Mouse (Mus musculus) E14TG2a.4 (cell line): Measurements from ENCODE around the gene Gm11733.
A peak's percentile ranks its signal among the peaks of the same experiment; 100 is the strongest.

Experiments used
- H3K27me3 ChIP-seq: 2 replicates; pipeline ENCODE4 v1.6.1; 2014; ENCODE audit warnings: low read length, control low read depth; ENCODE audit not compliant: insufficient read depth
- H3K36me3 ChIP-seq: 2 replicates; pipeline ENCODE4 v1.6.1; 2014; ENCODE audit warnings: low read length, control low read depth; ENCODE audit not compliant: insufficient read depth
- H3K4me1 ChIP-seq: replicated peaks from 2 replicates; pipeline ENCODE4 v1.6.1; 2014; ENCODE audit warnings: low read depth, low read length, control low read depth
- H3K4me3 ChIP-seq: replicated peaks from 2 replicates; pipeline ENCODE4 v1.5.1; 2014; ENCODE audit warnings: mild to moderate bottlenecking, low read length
- H3K9me3 ChIP-seq: 2 replicates; pipeline ENCODE4 v1.6.1; 2014; ENCODE audit warnings: low read length, control low read depth
- CTCF ChIP-seq: conservative IDR thresholded peaks from 2 replicates; pipeline ENCODE4 v1.5.1; 2014; ENCODE audit warnings: low read length
- NANOG ChIP-seq: IDR thresholded peaks from 2 replicates; pipeline ENCODE4 v1.6.1; 2014; ENCODE audit warnings: borderline replicate concordance, low read length, mixed read lengths
- POU5F1 ChIP-seq: IDR thresholded peaks from 2 replicates; pipeline ENCODE4 v1.6.1; 2014; ENCODE audit warnings: low read length, borderline replicate concordance

The Gm11733 gene

DNA sequence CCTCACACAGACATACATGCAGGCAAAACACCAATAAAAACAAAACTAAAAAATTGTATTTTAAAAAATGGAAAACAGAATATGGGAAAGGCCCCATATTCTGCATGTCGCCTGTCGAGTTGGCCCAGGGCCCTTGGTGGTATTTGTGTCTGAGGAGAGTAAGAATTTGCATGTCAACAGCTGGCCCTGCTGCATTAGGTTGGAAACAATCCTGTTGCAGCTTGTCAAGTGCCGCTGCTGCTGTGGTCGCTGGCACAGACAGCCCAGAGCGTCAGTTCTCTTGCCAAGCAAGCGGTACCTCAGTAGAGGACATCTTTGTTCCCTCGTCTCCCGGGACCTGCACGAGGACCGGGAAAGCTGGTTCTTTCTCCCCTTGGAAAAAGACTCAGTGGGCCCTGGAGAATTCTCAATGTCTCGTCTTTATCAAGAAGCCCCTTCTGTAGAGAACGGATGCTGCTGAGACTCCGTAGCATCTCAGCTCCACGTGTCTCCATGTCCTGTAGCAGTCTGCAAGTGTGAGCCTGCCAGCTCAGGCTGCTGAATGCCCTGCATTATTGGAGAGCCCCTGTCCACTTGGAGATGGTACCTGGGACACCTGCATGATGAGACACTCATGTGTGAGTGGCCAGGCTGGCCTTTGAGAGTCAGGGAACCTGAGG is 12.4 kb upstream of the Gm11733 start:
- Histone ChIP-seq H3K9me3 (no peaks in the 10 kb centered on the region), H3K4me3 (no peak overlapping the region), H3K4me1 (peaks cover 97% of the 10 kb centered on the region), H3K27me3 (no peaks in the 10 kb centered on the region; the same call in 1 of the 2 replicates), H3K36me3 (no peaks in the 10 kb centered on the region)
- TF ChIP-seq POU5F1 = no peak
- no peak for TF ChIP-seq NANOG
- TF ChIP-seq CTCF = no peak

DNA sequence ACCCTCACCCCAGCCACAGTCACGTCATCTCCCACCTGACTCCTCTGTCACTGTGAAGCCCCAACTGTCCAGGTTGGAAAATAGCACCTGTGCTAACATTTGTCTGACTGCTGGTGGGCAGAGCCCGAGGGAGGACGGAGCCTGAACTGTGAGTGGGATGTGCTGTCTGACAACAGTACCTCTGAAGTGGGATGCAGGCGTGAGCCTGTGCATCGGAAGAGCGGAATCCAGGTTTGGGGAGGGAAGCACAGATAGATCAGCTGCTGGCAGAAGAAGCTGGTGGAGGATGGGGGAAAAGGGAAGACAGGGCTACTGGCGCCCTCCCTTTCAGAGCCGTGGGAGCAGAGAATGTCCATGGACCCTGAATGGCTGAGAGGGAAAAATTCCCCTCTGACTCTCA is 11.3 kb upstream of the Gm11733 start:
- TF ChIP-seq CTCF = no peak
- TF ChIP-seq POU5F1 = no peak
- no peak for TF ChIP-seq NANOG
- peaks cover 95% of the 10 kb centered on the region for H3K4me1 ChIP-seq

DNA sequence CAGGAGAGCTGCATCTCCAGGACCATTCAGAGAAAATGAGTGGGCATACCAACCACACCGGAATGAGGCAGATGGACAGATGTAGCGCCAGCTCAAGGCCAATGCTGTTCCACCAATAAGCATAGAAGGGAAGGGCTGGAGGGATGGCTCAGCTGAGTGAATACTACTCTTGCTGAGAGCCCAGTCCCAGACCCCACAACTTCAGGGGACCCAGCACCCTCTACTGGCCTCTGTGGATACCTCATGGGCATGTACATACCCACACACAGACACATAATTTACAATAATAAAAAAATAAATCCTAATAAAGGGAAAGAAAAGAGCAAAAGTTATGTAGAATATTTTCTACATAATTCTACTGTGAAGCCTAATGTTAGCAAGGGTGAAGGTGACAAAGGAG is 9.0 kb upstream of the Gm11733 start:
- H3K9me3 ChIP-seq = peaks cover 5% of the 10 kb centered on the region; the same call in 1 of the 2 replicates
- peaks cover 94% of the 10 kb centered on the region for H3K4me1 ChIP-seq
- TF ChIP-seq POU5F1 (no peak), NANOG (no peak), CTCF (peak; percentile 25)
- H3K4me3 ChIP-seq = no peak overlapping the region
- H3K27me3 ChIP-seq = no peaks in the 10 kb centered on the region; the same call in 1 of the 2 replicates
- no peaks in the 10 kb centered on the region for H3K36me3 ChIP-seq

More for the DNA sequence above, 11.3 kb upstream of the Gm11733 start:
- H3K27me3 ChIP-seq = no peaks in the 10 kb centered on the region; the same call in 1 of the 2 replicates
- H3K36me3 ChIP-seq = no peaks in the 10 kb centered on the region
- peaks cover 5% of the 10 kb centered on the region; the same call in 1 of the 2 replicates for H3K9me3 ChIP-seq
- H3K4me3 ChIP-seq = no peak overlapping the region

DNA sequence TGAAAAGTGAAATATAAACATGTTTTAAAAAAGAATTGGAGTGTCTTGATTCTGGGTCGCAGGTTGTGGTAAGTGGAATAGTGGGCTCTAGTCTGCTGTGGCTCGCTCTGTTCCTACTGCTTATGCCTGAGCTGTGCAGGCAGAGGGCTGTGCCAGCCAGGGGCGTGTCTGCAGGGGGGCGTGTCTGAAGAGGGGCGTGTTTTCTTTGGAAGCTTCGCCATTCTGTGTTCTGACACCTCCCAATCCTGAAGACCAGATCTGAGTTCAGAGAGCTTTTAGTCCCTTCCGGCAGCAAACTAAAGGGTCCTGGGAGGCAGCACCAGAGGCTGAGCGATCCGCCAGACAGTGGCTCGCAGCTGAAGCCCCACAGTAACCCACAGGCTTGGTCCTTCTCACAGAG is 8.5 kb upstream of the Gm11733 start:
- peak overlapping the region; percentile 57 for H3K4me3 ChIP-seq
- H3K4me1 ChIP-seq = peaks cover 94% of the 10 kb centered on the region
- no peak for TF ChIP-seq POU5F1
- TF ChIP-seq CTCF = no peak
- TF ChIP-seq NANOG = no peak
- H3K9me3 ChIP-seq = peaks cover 5% of the 10 kb centered on the region; the same call in 1 of the 2 replicates
- no peaks in the 10 kb centered on the region for H3K36me3 ChIP-seq
- H3K27me3 ChIP-seq = no peaks in the 10 kb centered on the region; the same call in 1 of the 2 replicates

DNA sequence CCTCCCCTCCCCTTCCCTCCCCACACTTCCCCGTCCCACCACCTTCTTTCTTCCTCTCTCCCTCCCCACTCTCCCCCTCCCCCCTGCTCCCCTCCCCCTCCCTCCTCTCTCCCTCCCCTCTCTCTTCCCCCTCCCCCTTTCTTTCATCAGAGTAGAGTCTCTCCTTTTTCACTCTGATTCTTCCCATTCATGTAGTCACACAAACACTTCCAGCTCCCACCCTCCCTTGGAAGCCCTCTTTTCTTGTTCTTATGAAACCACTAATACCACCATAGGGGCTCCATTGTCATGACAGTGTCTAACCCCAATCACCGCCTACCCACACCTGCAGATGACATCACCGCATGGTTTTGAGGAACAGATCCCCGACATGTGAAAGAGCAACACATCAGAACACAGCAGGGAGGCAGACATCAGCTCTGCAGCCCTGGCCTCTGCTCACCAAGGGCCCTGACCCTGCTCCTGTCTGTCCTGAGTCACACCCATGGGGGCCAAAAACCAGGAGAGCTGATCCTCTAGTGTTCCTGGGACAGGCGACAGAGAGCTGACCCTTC is 7.5 kb upstream of the Gm11733 start:
- TF ChIP-seq POU5F1 (no peak), CTCF (no peak), NANOG (no peak)
- H3K27me3 ChIP-seq = no peaks in the 10 kb centered on the region; the same call in 1 of the 2 replicates

DNA sequence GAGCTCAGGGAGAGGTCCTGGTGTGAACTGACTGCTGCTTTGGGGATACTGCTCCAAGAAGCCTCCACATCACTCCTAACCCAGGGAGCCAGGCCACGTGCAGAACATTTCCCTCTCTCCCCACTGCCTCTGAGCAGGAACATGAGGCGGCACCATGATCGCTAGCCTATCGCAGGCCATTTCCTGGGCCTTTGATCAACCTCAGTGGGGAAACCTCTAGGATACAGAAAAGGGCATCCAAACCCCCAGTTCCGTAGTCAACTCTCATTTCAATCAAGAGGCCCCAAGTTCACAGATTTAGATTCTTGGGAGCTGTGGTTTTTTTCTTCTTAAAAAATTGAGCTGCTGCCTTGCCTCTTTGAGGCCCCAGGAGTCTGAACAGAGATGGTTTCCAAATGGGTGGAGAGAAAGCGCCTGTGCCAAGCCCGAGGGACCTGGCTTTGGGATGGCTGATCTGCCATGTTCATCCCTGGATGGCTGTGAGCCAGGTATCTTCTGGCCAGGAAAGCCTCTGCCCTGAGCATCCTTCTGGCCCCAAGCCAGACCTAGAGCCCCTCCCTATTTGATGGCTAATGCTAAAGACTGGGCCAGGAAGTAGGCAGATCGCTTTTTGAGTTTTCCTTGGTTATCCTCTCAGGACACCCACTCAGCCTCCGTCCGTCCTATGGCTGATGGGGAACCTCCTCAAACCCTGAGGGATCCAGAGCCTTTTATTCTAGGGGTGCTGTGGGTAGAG is 5.7 kb upstream of the Gm11733 start:
- H3K27me3 ChIP-seq = no peaks in the 10 kb centered on the region
- no peaks in the 10 kb centered on the region for H3K36me3 ChIP-seq
- H3K4me1 ChIP-seq = peaks cover 89% of the 10 kb centered on the region
- peaks cover 5% of the 10 kb centered on the region for H3K9me3 ChIP-seq
- TF ChIP-seq POU5F1 (no peak), CTCF (no peak), NANOG (no peak)
- H3K4me3 ChIP-seq = peak overlapping the region; percentile 45; the same call in 1 of the 2 replicates

More for the DNA sequence above, 7.5 kb upstream of the Gm11733 start:
- Histone ChIP-seq H3K4me1 (peaks cover 93% of the 10 kb centered on the region), H3K4me3 (no peak overlapping the region), H3K9me3 (peaks cover 5% of the 10 kb centered on the region; the same call in 1 of the 2 replicates), H3K36me3 (no peaks in the 10 kb centered on the region)

DNA sequence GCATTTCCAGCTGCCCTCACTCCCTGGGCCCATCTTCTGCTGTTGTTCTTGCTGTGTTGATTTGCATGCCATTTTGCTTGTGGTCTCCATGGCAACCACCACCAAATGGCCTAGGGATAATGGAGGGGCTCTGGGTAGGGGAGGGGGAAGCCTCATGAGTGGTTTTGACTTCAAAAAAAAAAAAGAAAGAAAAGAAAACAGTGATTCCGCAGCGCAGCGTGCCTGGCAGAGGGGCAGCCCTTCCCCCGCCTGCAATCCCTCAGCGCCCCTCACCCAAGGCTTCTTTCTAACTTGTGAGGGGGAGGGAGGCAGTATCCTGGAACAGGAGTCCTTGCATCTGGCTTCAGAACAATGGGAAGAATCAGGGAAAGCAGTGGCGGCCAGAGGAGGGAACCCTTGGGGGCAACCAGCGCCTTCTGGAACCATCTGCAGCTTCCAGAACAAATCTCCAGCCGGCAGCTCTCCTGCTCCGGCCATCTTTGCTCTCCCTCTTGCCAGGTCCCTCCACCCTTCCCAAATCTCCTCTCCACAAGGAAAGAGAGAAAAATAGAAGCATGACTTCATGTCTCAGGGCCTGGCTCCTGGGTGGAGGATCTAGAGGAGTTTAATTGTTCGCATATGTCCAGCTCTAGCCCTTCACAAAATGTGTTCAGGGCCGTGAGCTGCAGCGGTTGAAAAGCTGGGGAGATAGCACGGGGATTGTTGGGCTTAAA is 5.0 kb upstream of the Gm11733 start:
- H3K4me1 ChIP-seq = peaks cover 86% of the 10 kb centered on the region
- TF ChIP-seq CTCF = no peak
- no peak for TF ChIP-seq POU5F1
- no peaks in the 10 kb centered on the region for H3K36me3 ChIP-seq
- peaks cover 5% of the 10 kb centered on the region for H3K9me3 ChIP-seq
- peak overlapping the region; percentile 45 for H3K4me3 ChIP-seq
- no peaks in the 10 kb centered on the region for H3K27me3 ChIP-seq

DNA sequence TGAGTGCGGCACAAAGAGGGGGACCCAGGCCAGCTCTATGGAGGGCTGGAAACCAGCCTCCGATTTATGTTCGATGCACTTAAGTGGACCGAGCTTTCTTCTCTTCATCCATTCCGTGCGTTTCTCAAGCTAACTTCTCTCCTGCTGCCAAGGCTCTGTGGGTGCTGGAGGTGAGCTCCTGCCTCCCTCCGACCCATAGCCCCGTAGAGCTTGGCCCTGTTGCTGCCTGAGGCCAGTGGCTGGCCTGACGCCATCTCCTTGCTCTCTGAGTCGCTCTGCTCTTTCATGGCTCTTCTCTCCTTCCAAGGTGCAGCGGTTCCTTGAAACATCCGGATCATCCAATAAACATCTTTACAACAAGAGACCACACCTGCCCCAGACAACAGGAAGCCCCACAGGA is 4.4 kb upstream of the Gm11733 start:
- Histone ChIP-seq H3K27me3 (no peaks in the 10 kb centered on the region), H3K9me3 (peaks cover 5% of the 10 kb centered on the region), H3K4me1 (peaks cover 81% of the 10 kb centered on the region), H3K36me3 (no peaks in the 10 kb centered on the region), H3K4me3 (peak overlapping the region; percentile 45)
- TF ChIP-seq CTCF = no peak
- no peak for TF ChIP-seq NANOG
- no peak for TF ChIP-seq POU5F1
